Mouse (Mus musculus) embryo, embryonic 11.5 days (tissue): ENCODE measurements around the gene Olfr721-ps1.

Source experiments
- DNase-seq: peaks from one replicate; pipeline ENCODE4 v3.0.0-alpha.2; 2012; ENCODE audit warnings: low read depth, low spot score

Gene Olfr721-ps1

DNA sequence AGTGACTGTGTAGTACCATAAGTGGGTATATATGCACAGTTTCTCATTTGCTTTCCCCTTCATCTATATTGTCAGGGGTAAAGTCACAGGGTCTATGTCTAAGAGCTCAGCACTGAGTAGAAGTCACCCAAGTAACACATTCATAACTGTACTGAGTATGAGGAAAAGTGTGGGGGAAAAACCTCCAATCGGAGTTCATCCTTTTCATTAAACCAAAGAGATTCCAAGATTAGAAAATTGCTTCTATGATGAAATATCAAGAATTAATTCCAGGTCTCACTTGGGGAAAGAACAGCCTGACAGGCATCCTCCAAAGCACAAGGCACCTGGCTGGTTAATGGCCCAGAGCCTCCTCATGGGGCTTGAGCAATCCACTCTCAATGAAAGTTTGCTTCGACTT, at the start of gene Olfr721-ps1:
Gene Olfr721-ps1 (plus strand): TSS at position 301 of the 400 bp plus-strand sequence.
- no peak for DNase-seq

GRCm38 (mm10) chr14:14351721-14352590, 49.1 kb upstream of the Olfr721-ps1 start:
- no peak for DNase-seq

DNA sequence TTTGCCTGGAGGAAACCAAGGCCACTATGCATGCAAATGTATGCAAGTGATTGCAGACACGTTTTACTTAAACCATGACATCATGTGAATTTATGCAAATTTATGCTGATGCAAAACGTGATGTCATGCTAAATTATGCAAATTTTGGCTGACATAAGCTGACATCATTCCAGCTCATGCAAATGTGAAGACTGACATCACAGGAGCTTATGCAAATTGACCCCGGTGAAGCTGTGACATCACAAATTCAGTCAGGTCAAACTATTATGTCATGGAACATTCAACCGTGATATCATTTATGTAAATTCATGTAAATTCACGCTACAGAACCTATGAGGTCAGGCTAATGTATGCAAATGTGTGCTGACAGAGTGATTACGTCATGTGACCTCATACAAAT, 48.5 kb upstream of the Olfr721-ps1 start:
- no peak for DNase-seq

- DNase-seq = no peak
These were observed 47.9 kb upstream of the Olfr721-ps1 start for GRCm38 (mm10) chr14:14353081-14353732.

DNA sequence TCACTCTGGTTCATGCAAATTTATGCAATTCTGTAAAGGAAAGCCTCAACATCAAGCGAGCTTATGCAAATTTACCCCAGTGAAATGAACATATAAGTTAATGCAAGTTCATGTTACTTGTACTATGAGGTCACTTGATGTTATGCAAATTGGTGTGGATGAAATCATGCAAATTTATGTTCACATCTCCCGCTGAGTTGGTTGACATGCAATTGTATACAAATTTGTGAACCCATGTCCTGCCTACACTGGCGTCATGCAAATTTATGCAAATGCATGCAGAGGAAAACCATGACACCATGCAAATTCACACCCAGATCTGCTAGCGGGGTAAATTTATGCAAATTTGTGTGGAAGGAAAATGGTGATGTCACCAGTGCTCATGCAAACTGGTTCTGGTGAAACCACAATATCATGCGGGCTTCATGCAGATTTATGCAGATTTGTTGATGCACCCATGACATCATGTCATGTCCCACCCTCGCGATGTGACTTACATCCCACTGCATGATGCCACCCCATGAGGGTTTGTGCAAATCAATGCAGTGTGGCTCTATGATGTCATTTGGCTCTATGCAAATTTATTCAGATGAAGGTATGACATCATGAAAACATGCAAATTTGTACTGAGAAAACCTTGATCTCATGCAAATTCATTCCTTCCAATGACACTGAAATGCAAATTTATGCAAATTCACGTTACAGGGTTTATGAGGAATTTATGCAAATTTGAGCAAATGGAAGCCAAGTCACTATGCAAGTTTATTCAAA, 47.2 kb upstream of the Olfr721-ps1 start:
- no peak for DNase-seq

DNA sequence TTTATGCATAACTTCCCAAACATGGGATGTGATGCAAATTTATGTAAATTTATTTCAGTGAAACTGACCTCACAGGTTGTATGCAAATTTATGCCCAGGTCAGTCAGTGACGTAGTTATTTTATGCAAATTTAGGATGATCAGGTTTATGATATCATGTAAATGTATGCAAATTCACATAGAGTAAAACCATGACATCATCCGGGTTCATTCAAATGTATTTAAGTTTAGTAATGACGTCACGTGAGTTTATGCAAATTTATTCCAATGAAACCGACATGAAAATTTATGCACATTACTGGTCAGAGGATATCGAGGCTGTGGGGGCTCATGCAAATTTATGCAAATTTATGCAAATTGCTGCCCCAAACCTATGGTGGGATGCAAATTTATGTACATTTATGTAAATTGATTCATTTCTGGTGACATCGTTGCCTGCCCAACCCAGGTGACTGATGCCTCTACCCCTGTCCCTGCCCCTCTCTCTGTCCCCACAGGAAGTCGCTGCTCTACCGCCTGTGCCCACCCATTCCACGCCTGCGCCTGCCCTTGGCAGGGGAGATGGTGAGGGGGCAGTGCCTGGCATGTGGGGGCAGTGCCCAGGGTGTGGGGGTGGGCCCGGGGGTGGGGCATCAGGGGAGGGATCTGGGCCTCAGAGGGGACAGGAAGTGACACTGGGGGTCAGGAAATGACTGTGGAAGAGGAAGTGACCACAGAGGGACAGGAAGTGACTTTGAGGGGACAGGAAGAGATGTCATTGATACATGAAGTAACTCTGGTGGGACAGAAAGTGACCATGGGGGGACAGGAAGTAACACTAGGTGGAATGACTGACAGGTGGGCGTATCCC, 46.4 kb upstream of the Olfr721-ps1 start:
- DNase-seq = no peak

- no peak for DNase-seq
These were observed 45.8 kb upstream of the Olfr721-ps1 start for GRCm38 (mm10) chr14:14355360-14355646.

- DNase-seq = peak; percentile 1
These were observed 5.6 kb upstream of the Olfr721-ps1 start for GRCm38 (mm10) chr14:14395535-14395934.

GRCm38 (mm10) chr14:14436078-14436658, 35.1 kb downstream of the Olfr721-ps1 start:
- DNase-seq = no peak
